Mouse (Mus musculus): ENCODE measurements around the gene Il6ra. TPM values are rescaled to one million over a fixed set of nuclear protein-coding genes. Genes with fewer than 3 reads are reported as not detected.

Gene Il6ra
- polyA plus RNA-seq, 1 experiment from 2014 or later = 1.2 TPM

- Histone ChIP-seq H3K27me3 (no peaks in the 10 kb centered on the region), H3K4me1 (peaks cover 11% of the 10 kb centered on the region), H3K4me2 (replicated peaks) (no peak overlapping the region), H3K9me3 (no peaks in the 10 kb centered on the region; the same call in 1 of the 2 replicates), H3K4me3 (no peak overlapping the region), H3K9ac (no peak overlapping the region), H3K36me3 (no peaks in the 10 kb centered on the region), H3K27ac (no peak overlapping the region)
- 58% methylated on average over 3 of the region's 3 CpGs for WGBS
- no peak for ATAC-seq (ENCODE audit: low FRiP score, low read depth)
Measured at GRCm38 (mm10) chr3:89859936-89860335, 53.1 kb downstream of the Il6ra start.

DNA sequence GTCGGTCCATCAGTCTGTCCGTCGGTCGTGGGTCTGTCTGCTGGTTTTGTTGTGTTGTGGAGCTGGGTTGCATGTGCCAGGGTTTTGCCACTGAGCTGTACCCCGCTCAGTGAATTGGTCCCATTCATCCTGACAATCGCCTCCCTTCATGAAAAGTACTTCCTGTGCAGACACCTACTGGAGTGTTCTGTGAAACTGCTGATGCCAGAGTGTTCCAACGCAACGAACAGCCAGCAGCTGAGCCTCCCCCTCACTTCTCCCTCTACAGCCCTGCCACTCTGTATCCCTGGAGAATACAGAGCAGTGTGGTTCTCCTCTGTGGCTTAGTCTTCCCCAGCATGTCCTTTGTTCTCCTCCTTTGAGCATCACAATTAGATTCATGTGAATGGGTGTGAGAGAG, 54.1 kb downstream of the Il6ra start:
- WGBS = 77% methylated on average over 8 of the region's 8 CpGs
- H3K4me3 ChIP-seq = no peak overlapping the region
- no peak overlapping the region for H3K9ac ChIP-seq
- H3K36me3 ChIP-seq = no peaks in the 10 kb centered on the region
- no peaks in the 10 kb centered on the region for H3K27me3 ChIP-seq
- H3K9me3 ChIP-seq = no peaks in the 10 kb centered on the region; the same call in 1 of the 2 replicates
- H3K4me1 ChIP-seq = peaks cover 9% of the 10 kb centered on the region
- no peak overlapping the region for H3K4me2 ChIP-seq (replicated peaks)
- ATAC-seq (ENCODE audit: low FRiP score, low read depth) = no peak
- no peak overlapping the region for H3K27ac ChIP-seq

GRCm38 (mm10) chr3:89858123-89858522, 54.9 kb downstream of the Il6ra start:
- H3K36me3 ChIP-seq = no peaks in the 10 kb centered on the region
- peaks cover 9% of the 10 kb centered on the region for H3K4me1 ChIP-seq
- H3K9ac ChIP-seq = no peak overlapping the region
- H3K4me2 ChIP-seq (replicated peaks) = no peak overlapping the region
- no peak overlapping the region for H3K27ac ChIP-seq
- ATAC-seq (ENCODE audit: low FRiP score, low read depth) = no peak
- H3K27me3 ChIP-seq = no peaks in the 10 kb centered on the region
- WGBS = 14% methylated on average over 4 of the region's 4 CpGs
- H3K4me3 ChIP-seq = no peak overlapping the region
- H3K9me3 ChIP-seq = no peaks in the 10 kb centered on the region; the same call in 1 of the 2 replicates

DNA sequence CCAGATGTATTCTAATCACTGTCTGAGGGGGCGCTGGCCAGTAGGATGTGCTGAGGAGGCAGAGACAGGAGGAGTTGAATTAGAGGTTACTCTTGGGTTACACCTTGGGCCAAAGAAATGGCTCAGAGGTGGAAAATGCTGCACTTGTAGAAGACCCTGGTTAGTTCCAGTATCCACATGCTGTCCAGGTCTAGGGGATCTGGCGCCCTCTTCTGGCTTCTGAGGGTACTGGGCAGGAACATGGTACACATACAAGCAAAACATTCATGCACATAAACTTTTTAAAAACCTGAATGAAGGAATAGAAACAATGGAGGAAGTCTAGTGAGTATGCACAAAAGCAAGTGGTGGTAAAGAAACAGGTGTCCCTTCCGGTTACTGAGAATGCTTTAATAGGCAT, 55.6 kb downstream of the Il6ra start:
- no peak overlapping the region for H3K4me2 ChIP-seq (replicated peaks)
- no peak for ATAC-seq (ENCODE audit: low FRiP score, low read depth)
- peaks cover 9% of the 10 kb centered on the region for H3K4me1 ChIP-seq
- H3K36me3 ChIP-seq = no peaks in the 10 kb centered on the region
- H3K9ac ChIP-seq = no peak overlapping the region
- H3K4me3 ChIP-seq = no peak overlapping the region
- H3K27ac ChIP-seq = no peak overlapping the region
- 85% methylated on average over 3 of the region's 3 CpGs for WGBS
- H3K9me3 ChIP-seq = no peaks in the 10 kb centered on the region; the same call in 1 of the 2 replicates
- H3K27me3 ChIP-seq = no peaks in the 10 kb centered on the region

DNA sequence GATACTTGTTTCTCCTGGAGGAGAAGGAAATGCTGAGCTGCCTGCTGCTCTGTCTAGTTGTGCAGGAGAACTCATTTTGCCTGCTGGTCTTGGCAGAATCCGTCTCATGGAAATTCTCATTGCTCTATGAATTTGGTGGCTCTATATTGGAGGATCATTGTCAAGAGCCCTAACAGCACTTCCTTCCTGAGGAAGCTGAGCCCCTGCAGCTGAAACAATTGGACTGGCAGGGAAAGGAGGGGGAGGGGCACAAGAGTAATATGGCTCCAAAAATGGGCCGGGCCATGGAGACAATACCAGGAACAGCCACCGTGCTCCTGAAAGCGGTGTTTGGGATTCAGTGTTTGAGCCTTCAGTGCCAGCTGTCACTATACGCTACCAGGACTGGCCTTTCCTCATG, 59.2 kb downstream of the Il6ra start:
- H3K9ac ChIP-seq = no peak overlapping the region
- H3K4me3 ChIP-seq = no peak overlapping the region
- no peaks in the 10 kb centered on the region for H3K27me3 ChIP-seq
- no peaks in the 10 kb centered on the region for H3K4me1 ChIP-seq
- no peak for ATAC-seq (ENCODE audit: low FRiP score, low read depth)
- WGBS = 79% methylated on average over 5 of the region's 5 CpGs
- H3K27ac ChIP-seq = no peak overlapping the region
- no peaks in the 10 kb centered on the region; the same call in 1 of the 2 replicates for H3K9me3 ChIP-seq
- H3K4me2 ChIP-seq (replicated peaks) = no peak overlapping the region
- no peaks in the 10 kb centered on the region for H3K36me3 ChIP-seq

GRCm38 (mm10) chr3:89848083-89848482, 64.9 kb downstream of the Il6ra start:
- Histone ChIP-seq H3K4me1 (peaks cover 3% of the 10 kb centered on the region; the same call in 1 of the 2 replicates), H3K27ac (no peak overlapping the region), H3K36me3 (no peaks in the 10 kb centered on the region), H3K9me3 (no peaks in the 10 kb centered on the region), H3K27me3 (no peaks in the 10 kb centered on the region), H3K9ac (no peak overlapping the region), H3K4me2 (replicated peaks) (no peak overlapping the region), H3K4me3 (no peak overlapping the region)
- no peak for ATAC-seq (ENCODE audit: low FRiP score, low read depth)
- 93% methylated on average over 6 of the region's 6 CpGs for WGBS

DNA sequence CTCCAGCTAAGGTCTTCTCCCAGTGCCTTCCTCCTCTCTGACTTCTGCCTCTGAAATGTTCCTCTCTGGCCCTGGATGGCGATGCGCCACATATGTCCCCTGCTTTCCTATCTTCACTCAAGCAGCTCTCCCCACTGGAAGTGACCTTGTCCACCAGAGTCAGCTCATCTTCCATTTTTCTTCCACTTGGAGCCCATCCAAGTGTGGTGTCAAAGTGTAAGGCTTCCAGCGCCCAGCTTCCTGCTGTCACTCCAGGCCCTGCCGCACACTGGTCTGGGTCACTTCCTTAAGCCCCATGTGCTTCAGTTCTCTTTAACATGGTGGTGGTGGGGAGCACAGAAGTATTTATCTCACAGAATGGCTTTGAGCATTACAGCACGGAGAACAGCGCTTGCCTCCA, 65.4 kb downstream of the Il6ra start:
- peaks cover 5% of the 10 kb centered on the region; the same call in 1 of the 2 replicates for H3K4me1 ChIP-seq
- no peak overlapping the region for H3K4me3 ChIP-seq
- H3K9ac ChIP-seq = no peak overlapping the region
- H3K9me3 ChIP-seq = no peaks in the 10 kb centered on the region
- 78% methylated on average over 6 of the region's 6 CpGs for WGBS
- H3K27ac ChIP-seq = no peak overlapping the region
- H3K27me3 ChIP-seq = no peaks in the 10 kb centered on the region
- no peak overlapping the region for H3K4me2 ChIP-seq (replicated peaks)
- no peaks in the 10 kb centered on the region for H3K36me3 ChIP-seq
- no peak for ATAC-seq (ENCODE audit: low FRiP score, low read depth)

DNA sequence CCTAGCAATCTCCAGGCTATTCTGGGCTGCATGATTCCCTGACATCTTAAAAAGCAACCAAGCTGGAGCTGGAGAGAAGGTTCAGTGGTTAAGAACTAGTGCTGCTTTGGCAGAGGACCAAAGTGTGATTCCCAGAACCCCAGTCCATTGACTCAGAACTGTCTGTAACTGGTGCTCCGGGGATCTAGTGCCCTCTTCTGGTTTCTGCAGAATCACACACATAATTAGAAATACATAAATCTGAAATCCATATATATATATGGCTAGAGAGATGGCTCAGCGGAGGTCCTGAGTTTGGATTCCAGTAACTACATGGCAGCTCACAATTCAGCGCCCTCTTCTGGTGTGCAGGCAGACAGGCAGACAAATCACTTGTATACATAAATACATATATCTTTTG, 65.9 kb downstream of the Il6ra start:
- Histone ChIP-seq H3K27ac (no peak overlapping the region), H3K4me2 (replicated peaks) (no peak overlapping the region), H3K4me3 (no peak overlapping the region), H3K9ac (no peak overlapping the region), H3K9me3 (peaks cover 3% of the 10 kb centered on the region; the same call in 1 of the 2 replicates), H3K36me3 (no peaks in the 10 kb centered on the region), H3K4me1 (peaks cover 5% of the 10 kb centered on the region; the same call in 1 of the 2 replicates), H3K27me3 (no peaks in the 10 kb centered on the region)
- WGBS = 80% methylated on average over 3 of the region's 3 CpGs
- no peak for ATAC-seq (ENCODE audit: low FRiP score, low read depth)

DNA sequence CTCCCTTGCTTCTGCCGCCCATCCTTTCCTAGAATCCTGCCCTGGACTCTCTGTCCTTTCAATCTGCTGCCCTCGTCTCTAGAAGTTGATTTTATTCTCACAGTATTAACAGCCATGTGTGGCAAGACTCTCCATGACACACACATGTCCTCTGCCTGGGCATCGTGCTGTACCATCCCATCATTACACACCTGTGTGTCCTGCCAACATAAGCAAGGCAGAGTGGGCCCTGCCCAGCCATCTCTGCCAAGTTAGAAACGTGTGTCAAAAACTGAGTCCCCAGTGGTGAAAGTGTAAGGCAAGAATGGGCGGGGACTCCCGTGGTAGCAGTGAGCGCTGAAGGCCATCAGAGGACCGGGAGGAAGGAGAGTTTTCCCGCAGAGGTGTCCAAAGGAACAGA, 67.2 kb downstream of the Il6ra start:
- Histone ChIP-seq H3K4me2 (replicated peaks) (no peak overlapping the region), H3K9me3 (peaks cover 6% of the 10 kb centered on the region; the same call in 1 of the 2 replicates), H3K36me3 (no peaks in the 10 kb centered on the region), H3K9ac (no peak overlapping the region), H3K27ac (no peak overlapping the region), H3K27me3 (no peaks in the 10 kb centered on the region), H3K4me1 (peaks cover 5% of the 10 kb centered on the region; the same call in 1 of the 2 replicates), H3K4me3 (no peak overlapping the region)
- no peak for ATAC-seq (ENCODE audit: low FRiP score, low read depth)
- 79% methylated on average over 9 of the region's 9 CpGs for WGBS

DNA sequence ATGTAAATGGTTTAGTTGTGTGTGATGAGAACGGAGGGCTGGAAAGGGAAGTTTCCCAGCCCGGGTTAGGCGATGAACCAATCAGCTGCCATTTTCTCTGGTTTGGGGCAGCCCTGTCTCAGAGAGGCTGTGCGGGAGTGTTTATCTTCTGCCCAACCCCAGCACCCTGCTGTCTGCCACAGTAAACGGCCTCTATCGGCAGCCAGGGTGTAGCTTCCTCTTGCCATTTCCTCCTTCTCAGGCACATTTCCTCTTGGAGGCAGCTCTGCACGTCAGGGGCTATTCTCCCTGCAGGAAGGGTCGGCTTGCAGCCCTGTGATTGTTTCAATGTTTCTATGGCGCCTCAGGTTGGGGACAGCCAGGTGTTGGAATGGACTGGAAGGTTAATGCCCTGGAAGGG, 69.8 kb downstream of the Il6ra start:
- Histone ChIP-seq H3K9me3 (peaks cover 6% of the 10 kb centered on the region; the same call in 1 of the 2 replicates), H3K4me1 (peaks cover 5% of the 10 kb centered on the region; the same call in 1 of the 2 replicates), H3K27ac (no peak overlapping the region), H3K36me3 (no peaks in the 10 kb centered on the region), H3K4me3 (no peak overlapping the region), H3K4me2 (replicated peaks) (no peak overlapping the region), H3K9ac (no peak overlapping the region), H3K27me3 (no peaks in the 10 kb centered on the region)
- ATAC-seq (ENCODE audit: low FRiP score, low read depth) = no peak
- WGBS = 61% methylated on average over 9 of the region's 9 CpGs

GRCm38 (mm10) chr3:89842258-89842657, 70.7 kb downstream of the Il6ra start:
- Histone ChIP-seq H3K27me3 (no peaks in the 10 kb centered on the region), H3K9me3 (peaks cover 6% of the 10 kb centered on the region; the same call in 1 of the 2 replicates), H3K9ac (no peak overlapping the region), H3K36me3 (no peaks in the 10 kb centered on the region), H3K4me1 (peaks cover 5% of the 10 kb centered on the region; the same call in 1 of the 2 replicates), H3K4me2 (replicated peaks) (no peak overlapping the region), H3K27ac (no peak overlapping the region), H3K4me3 (no peak overlapping the region)
- ATAC-seq (ENCODE audit: low FRiP score, low read depth) = no peak
- 76% methylated on average over 4 of the region's 4 CpGs for WGBS

DNA sequence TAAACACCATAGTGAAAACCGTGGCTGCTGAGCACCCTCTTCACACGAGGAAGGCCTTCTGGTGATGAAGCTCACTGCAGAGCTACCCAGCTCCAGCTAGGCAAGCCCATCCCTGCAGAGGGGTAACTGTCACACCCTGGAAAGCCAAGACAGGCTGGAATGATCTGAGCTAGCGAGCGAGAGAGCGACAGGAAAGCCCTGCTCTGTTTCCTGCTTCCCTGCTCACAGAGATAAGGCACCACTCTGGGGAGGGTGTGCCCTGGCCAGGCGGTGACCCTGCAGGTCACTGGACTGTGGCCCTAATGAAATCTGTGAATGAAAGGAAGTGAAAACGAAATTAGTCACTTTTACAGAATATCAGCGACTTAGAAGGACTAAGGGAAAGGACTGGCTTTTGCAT, 77.6 kb downstream of the Il6ra start:
- ATAC-seq (ENCODE audit: low FRiP score, low read depth) = no peak
- WGBS = 39% methylated on average over 8 of the region's 8 CpGs
- no peak overlapping the region for H3K9ac ChIP-seq
- no peaks in the 10 kb centered on the region for H3K9me3 ChIP-seq
- no peak overlapping the region for H3K4me3 ChIP-seq
- peaks cover 53% of the 10 kb centered on the region for H3K27me3 ChIP-seq
- peaks cover 10% of the 10 kb centered on the region for H3K4me1 ChIP-seq
- H3K27ac ChIP-seq = no peak overlapping the region; the same call in 1 of the 2 replicates
- no peak overlapping the region for H3K4me2 ChIP-seq (replicated peaks)
- no peaks in the 10 kb centered on the region for H3K36me3 ChIP-seq

Measured in limb, embryonic 13.5 days (tissue).